Mouse (Mus musculus): Measurements from ENCODE around the gene Cend1. TPM values are rescaled to one million over a fixed set of nuclear protein-coding genes. Genes with fewer than 3 reads are reported as not detected.

Cend1 gene
- polyA plus RNA-seq, 1 experiment = not detected

GRCm38 (mm10) chr7:141468164-141468521 lies 38.9 kb upstream of the Cend1 start:
- no peak for TF ChIP-seq GATA1 (IDR thresholded peaks at IDR 0.05; ENCODE audit: low read length)

GRCm38 (mm10) chr7:141467230-141468030 lies 38.1 kb upstream of the Cend1 start, which contains the start of gene Cd151:
TSS of gene Cd151 (plus strand) at chr7:141467392.
- no peak for TF ChIP-seq GATA1 (IDR thresholded peaks at IDR 0.05; ENCODE audit: low read length)

DNA sequence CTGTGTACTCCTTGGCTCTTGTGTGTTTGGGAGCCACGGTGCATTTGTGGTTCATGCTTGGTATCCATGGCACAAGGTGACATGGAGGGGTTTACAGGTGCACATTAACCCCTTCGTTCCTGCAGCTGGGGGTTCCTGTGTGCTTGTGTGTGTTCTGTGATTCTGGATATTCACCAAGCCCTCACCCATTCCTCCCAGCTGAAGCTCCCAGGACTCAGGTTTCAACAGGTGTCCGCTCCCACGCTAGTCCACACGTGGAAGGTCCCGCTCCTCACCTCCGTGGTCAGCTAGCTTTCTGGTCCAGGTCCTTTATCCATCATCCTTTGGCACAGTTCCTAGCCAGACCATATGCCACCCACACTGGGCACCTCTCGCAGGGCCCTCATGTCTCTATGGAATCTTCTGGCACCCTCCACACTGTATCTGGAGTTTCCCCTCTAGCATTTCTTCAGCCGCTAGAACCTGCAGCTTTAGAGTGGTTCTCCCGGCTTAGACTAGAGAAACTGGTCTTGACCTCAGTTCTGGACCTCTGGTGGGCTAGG lies 37.4 kb upstream of the Cend1 start:
- no peak for TF ChIP-seq GATA1 (IDR thresholded peaks at IDR 0.05; ENCODE audit: low read length)

GRCm38 (mm10) chr7:141466045-141466394 lies 36.7 kb upstream of the Cend1 start:
- no peak for TF ChIP-seq GATA1 (IDR thresholded peaks at IDR 0.05; ENCODE audit: low read length)

GRCm38 (mm10) chr7:141465388-141466044 lies 36.2 kb upstream of the Cend1 start:
- TF ChIP-seq GATA1 (IDR thresholded peaks at IDR 0.05; ENCODE audit: low read length) = no peak

DNA sequence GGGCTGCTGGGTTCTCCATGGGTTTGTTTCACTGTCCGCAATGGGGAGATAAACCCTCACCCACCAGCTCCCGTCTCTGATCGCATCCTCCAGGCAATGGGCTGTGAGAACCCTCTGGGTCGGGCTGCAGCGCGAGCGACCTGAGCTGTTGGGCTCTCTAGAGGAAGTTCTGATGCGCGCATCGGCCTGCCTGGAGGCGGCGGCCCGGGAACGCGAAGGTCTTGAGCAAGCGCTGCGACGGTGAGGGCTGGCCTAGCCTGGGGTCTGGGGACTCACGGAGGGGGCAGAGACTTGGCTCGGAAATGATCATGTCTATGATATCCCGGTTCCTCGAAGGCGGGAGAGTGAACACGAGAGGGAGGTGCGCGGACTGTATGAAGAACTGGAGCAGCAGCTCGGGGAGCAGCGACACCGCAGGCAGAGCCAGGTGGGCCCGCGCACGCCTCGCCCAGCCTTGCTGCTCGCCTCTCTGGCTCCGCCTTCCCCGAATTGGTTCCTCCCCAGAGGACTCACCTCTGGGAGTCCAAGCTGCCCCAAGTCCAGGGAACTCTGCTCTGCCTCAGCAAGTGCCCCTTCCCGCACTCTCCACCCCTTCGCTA lies 35.4 kb upstream of the Cend1 start:
- TF ChIP-seq GATA1 (IDR thresholded peaks at IDR 0.05; ENCODE audit: low read length) = no peak

DNA sequence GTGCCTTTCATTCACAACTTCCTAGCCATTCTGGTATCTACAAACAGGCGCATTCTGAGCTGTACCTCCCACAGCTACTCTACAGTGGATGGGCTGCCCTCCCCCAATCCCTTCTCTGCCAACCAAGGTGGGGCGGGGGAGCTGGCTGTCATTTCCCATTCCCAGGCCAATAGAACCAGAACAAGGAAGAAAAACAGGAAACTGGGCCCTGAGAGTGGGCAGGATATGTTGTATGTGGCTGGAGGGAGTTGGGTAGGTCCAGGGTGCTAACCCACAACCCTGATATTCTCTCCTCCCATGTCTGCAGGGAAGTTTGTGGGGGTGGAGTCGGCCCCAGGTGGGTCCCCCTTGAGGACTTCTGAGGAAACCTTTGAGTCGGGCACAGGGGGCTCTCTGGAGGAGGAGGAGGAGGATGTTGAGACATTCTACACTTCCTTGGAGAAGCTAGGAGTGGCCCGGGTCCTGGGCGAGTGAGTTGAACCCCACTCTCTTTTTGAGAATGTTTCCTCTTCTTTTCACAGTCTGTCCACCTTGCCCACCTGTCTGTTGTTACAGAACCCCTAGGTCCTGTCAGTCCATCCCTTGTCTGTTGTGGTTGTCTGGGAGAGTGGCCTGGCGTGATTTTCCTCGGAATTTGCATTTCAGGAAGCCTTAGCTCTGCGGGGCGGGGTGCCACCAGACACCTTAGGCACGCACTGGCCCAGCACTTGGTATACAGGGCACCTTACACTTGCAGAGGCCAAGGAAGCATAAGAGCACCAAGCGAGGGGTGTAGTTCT lies 34.7 kb upstream of the Cend1 start:
- no peak for TF ChIP-seq GATA1 (IDR thresholded peaks at IDR 0.05; ENCODE audit: low read length)

GRCm38 (mm10) chr7:141462333-141462821 lies 33.1 kb upstream of the Cend1 start:
- TF ChIP-seq GATA1 (IDR thresholded peaks at IDR 0.05; ENCODE audit: low read length) = no peak

DNA sequence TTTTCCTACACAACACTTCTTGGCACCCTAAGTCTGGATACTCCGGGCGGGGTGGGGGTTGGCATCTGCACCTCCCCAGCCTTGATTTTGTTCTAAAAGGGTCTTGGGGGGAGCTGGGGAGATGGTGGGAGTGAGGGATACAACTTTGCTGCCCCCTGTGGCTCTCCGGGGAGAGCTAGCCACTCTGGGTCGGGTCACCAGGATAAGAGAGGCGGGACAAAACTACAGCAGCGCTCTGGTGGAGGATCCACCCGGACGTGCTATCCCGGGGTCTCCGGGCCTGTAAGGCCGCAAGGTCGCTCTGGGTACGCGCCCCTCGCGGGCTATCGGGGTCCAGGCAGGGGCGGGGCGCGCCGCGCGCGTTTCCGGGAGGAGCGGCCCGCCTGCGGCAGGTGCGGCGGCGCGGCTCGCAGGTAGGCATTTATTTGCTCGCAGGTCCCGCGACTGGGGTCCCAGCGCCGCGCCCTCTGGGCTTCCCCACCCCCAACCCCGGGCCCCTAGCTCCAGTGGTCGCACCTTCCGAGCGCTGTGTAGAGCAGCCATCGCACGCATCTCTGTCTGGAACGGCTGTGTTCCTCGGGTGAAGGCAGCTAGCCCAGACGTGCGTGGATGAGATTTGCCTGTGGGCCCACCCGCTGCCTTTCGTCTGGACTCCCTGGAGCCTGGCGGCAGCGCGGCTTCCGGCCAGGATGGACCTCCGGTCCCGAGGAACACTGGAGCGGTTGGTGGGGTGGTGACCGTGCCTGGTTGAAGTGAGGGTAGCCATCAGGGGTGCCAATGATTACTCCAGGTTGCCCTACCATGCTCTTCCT lies 32.4 kb upstream of the Cend1 start:
- TF ChIP-seq GATA1 (IDR thresholded peaks at IDR 0.05; ENCODE audit: low read length) = no peak

DNA sequence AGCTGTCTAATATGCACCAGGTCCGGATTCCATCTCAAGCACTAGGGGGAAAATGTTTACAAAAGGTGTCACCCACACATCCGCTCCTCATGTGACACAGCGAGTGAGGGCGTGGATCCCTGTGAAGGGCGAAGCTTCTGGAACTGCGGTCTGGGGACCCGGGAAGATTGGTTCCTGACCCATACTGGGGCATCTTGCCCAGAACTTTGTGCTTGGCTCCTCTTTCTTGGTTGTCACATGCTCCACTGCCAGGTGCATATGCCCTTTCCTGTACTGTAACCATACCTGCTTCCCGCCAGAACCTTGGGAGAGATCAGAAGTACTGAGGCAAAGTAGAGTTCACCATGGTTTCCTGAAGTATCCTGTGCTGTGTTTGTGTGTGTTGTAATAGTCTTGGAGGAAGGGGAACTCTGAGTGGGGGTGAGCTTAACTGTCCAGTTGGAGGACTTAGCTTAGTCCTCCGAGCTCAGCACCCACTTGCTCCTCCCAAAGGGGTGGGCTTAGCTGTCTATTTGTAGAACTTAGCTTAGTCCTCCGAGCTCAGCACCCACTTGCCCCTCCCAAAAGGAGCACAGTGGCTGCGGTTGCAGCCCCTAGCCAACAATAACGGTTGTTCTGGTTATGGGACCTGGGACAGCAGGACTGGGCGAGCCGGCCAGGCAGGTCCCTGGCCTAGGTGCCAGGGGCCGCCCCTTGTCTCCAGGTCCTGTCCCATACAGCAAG lies 31.3 kb upstream of the Cend1 start, which contains the start of gene Cracr2b:
Gene Cracr2b, plus strand, starts transcription at position 704 of the 723 bp plus-strand sequence.
- no peak for TF ChIP-seq GATA1 (IDR thresholded peaks at IDR 0.05; ENCODE audit: low read length)

- TF ChIP-seq GATA1 (IDR thresholded peaks at IDR 0.05; ENCODE audit: low read length) = no peak
These were observed 30.7 kb upstream of the Cend1 start for GRCm38 (mm10) chr7:141460001-141460390.

DNA sequence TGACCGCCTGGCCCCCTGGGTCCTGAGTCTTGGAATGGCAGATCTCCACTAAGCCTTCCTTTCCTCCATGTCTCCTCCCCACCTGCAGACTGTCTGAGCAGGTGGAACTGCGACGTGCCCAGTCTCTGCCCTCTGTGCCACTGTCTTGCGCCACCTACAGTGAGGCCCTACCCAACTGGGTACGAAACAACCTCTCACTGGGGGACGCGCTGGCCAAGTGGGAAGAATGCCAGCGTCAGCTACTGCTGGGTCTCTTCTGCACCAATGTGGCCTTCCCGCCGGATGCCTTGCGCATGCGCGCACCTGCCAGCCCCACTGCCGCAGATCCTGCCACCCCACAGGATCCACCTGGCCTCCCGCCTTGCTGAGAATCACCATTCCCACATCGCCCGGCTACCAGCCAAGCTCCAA lies 30.0 kb upstream of the Cend1 start:
- TF ChIP-seq GATA1 (IDR thresholded peaks at IDR 0.05; ENCODE audit: low read length) = no peak

DNA sequence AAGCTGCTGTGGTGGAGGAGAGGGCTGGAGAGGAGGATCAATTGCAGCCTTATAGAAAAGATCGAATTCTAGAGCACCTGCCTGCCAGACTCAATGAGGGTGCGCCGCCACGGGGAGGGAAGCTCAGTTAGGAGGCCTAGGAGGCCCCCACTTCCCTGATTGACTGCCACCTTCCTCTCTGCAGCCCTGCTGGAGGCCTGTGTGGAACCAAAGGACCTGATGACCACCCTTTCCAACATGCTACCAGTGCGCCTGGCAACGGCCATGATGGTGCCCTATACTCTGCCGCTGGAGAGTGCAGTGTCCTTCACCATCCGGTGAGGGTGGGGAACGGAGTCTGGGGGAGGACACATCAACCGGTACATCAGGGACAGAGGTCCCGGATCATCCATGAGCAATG lies 29.4 kb upstream of the Cend1 start:
- TF ChIP-seq GATA1 (IDR thresholded peaks at IDR 0.05; ENCODE audit: low read length) = no peak
